Mouse (Mus musculus) liver, adult 2 months (tissue): ENCODE measurements around the gene A230072I06Rik. TPM values are rescaled to one million over a fixed set of nuclear protein-coding genes. Genes with fewer than 3 reads are reported as not detected.

Experiments
- DNase-seq: peaks from one replicate; pipeline ENCODE4 v3.0.0-alpha.2; 2011; ENCODE audit warnings: low read depth, low spot score; ENCODE audit errors: extremely low read depth
- H3K27ac ChIP-seq: fragments of 200-500 bp; replicated peaks from 2 replicates; pipeline ENCODE4 v1.5.1; 2012; ENCODE audit warnings: low read depth, mild to moderate bottlenecking, control low read depth, inconsistent platforms, low read length; ENCODE audit not compliant: insufficient read depth
- H3K27me3 ChIP-seq: fragments of 200-500 bp; 2 replicates; pipeline ENCODE4 v1.6.1; 2012; ENCODE audit warnings: mild to moderate bottlenecking, moderate library complexity, low read length, inconsistent platforms; ENCODE audit not compliant: control insufficient read depth, insufficient read depth
- H3K36me3 ChIP-seq: fragments of 200-500 bp; 2 replicates; pipeline ENCODE4 v1.6.1; 2012; ENCODE audit warnings: low read length, inconsistent platforms; ENCODE audit not compliant: control insufficient read depth, insufficient read depth
- H3K4me1 ChIP-seq: fragments of 200-500 bp; 2 replicates; pipeline ENCODE4 v1.6.1; 2011; ENCODE audit warnings: low read length; ENCODE audit not compliant: control insufficient read depth, insufficient read depth
- H3K4me3 ChIP-seq: fragments of 200-500 bp; 2 replicates; pipeline ENCODE4 v1.5.1; 2011; ENCODE audit warnings: low read depth, mild to moderate bottlenecking, control low read depth, low read length, moderate library complexity; ENCODE audit not compliant: insufficient read depth
- H3K79me2 ChIP-seq: fragments of 200-500 bp; 2 replicates; pipeline ENCODE4 v1.6.1; 2012; ENCODE audit warnings: inconsistent platforms, mild to moderate bottlenecking, low read length, moderate library complexity; ENCODE audit not compliant: control insufficient read depth, insufficient read depth
- H3K9ac ChIP-seq: fragments of 200-500 bp; 2 replicates; pipeline ENCODE4 v1.6.1; 2012; ENCODE audit warnings: low read depth, mild to moderate bottlenecking, control low read depth, inconsistent platforms, low read length
- CTCF ChIP-seq: fragments of 200-500 bp; IDR thresholded peaks from 2 replicates; pipeline ENCODE4 v1.5.1; 2011; ENCODE audit warnings: low read depth, low read length, control low read depth
- POLR2A ChIP-seq: fragments of 200-500 bp; IDR thresholded peaks from 2 replicates; pipeline ENCODE4 v1.6.1; 2011; ENCODE audit warnings: low read length, control low read depth; ENCODE audit not compliant: insufficient read depth; ENCODE audit errors: extremely low read depth
- WGBS: fragments of 180-500 bp; shearing (Covaris S2); methylation state at CpG from one replicate; pipeline ENCODE4 v1.1.7; 2018; 5-methylcytosine and 5-hydroxymethylcytosine counted together
- polyA plus RNA-seq: library from polyadenylated mRNA; depleted of rRNA; stranded (reverse); fragments of >200 nt; gene quantifications from 2 replicates; pipeline ENCODE4 v1.2.3, GENCODE M21; 2012
- total RNA-seq: library from RNA; depleted of rRNA; stranded (reverse); fragments of >200 nt; gene quantifications from 2 replicates; pipeline ENCODE4 v1.2.3, GENCODE M21; 2014

A230072I06Rik gene
- total and polyA plus RNA-seq, 2 experiments = not detected

GRCm38 (mm10) chr8:12260476-12261029 lies 18.1 kb upstream of the A230072I06Rik start:
- Histone ChIP-seq H3K4me1 (no peaks in the 10 kb centered on the region), H3K27ac (no peak overlapping the region), H3K36me3 (no peaks in the 10 kb centered on the region), H3K27me3 (no peaks in the 10 kb centered on the region; the same call in 1 of the 2 replicates), H3K4me3 (no peak overlapping the region), H3K79me2 (no peaks in the 10 kb centered on the region), H3K9ac (no peak overlapping the region)
- TF ChIP-seq CTCF (no peak), POLR2A (no peak)
- 71% methylated on average over 6 of the region's 6 CpGs for WGBS
- DNase-seq = no peak

DNA sequence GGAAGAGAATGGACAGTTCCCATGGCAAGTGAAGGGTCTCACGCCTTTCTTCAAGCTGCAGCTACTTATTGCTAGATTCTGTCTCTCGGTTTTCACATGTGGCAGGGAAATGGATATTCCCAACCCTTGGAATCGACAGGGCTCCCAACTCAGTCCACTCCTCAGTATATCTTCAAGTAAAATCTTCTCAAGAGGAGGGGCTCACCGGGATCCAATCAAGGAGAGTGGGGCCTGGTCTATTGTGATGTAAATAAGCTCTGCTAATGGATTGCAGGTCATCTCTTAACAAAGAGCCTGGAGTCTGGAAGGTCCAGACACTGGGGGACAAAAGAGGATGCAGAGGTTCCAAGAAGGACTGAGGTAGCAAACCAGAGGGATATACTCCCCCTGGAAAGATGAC lies 17.1 kb upstream of the A230072I06Rik start:
- H3K4me1 ChIP-seq = no peaks in the 10 kb centered on the region
- H3K36me3 ChIP-seq = no peaks in the 10 kb centered on the region
- no peak for TF ChIP-seq CTCF
- no peak for TF ChIP-seq POLR2A
- DNase-seq = no peak
- no peak overlapping the region for H3K27ac ChIP-seq
- no peaks in the 10 kb centered on the region; the same call in 1 of the 2 replicates for H3K27me3 ChIP-seq
- H3K4me3 ChIP-seq = no peak overlapping the region
- 67% methylated on average over 4 of the region's 4 CpGs for WGBS
- H3K79me2 ChIP-seq = no peaks in the 10 kb centered on the region
- no peak overlapping the region for H3K9ac ChIP-seq

GRCm38 (mm10) chr8:12264996-12265395 lies 13.6 kb upstream of the A230072I06Rik start:
- no peak overlapping the region for H3K9ac ChIP-seq
- H3K79me2 ChIP-seq = no peaks in the 10 kb centered on the region
- no peak overlapping the region for H3K4me3 ChIP-seq
- no peak for DNase-seq
- WGBS = 96% methylated on average over 8 of the region's 8 CpGs
- no peaks in the 10 kb centered on the region for H3K27me3 ChIP-seq
- no peak for TF ChIP-seq POLR2A
- no peak for TF ChIP-seq CTCF
- no peaks in the 10 kb centered on the region for H3K36me3 ChIP-seq
- H3K4me1 ChIP-seq = no peaks in the 10 kb centered on the region
- no peak overlapping the region for H3K27ac ChIP-seq

DNA sequence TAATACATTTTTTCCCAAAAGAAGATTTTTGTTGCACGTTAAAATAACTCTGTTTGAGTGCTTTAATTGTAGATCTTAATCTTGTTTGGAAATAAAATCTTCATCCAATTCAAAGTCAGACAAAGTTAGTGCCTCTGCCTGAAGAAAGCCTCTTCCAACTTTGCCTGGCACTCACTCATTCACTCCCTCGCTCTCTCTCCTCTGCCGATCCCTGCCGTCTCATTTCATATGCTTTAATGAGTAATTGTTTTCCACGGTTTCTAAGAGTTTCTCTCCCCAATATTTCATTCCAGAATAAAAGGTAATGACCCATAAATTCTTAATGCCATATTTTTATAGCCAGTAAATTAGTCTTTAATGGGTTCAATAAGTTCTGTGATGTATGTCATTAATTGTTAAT lies 10.8 kb upstream of the A230072I06Rik start:
- H3K27me3 ChIP-seq = no peaks in the 10 kb centered on the region
- H3K36me3 ChIP-seq = no peaks in the 10 kb centered on the region
- H3K4me3 ChIP-seq = no peak overlapping the region
- H3K9ac ChIP-seq = no peak overlapping the region
- TF ChIP-seq CTCF (no peak), POLR2A (no peak)
- H3K27ac ChIP-seq = no peak overlapping the region
- WGBS = 88% methylated on average over 5 of the region's 5 CpGs
- no peaks in the 10 kb centered on the region for H3K4me1 ChIP-seq
- DNase-seq = no peak
- no peaks in the 10 kb centered on the region for H3K79me2 ChIP-seq

GRCm38 (mm10) chr8:12268306-12268829 lies 10.3 kb upstream of the A230072I06Rik start:
- TF ChIP-seq CTCF = no peak
- TF ChIP-seq POLR2A = no peak
- 72% methylated on average over 14 of the region's 14 CpGs for WGBS

DNA sequence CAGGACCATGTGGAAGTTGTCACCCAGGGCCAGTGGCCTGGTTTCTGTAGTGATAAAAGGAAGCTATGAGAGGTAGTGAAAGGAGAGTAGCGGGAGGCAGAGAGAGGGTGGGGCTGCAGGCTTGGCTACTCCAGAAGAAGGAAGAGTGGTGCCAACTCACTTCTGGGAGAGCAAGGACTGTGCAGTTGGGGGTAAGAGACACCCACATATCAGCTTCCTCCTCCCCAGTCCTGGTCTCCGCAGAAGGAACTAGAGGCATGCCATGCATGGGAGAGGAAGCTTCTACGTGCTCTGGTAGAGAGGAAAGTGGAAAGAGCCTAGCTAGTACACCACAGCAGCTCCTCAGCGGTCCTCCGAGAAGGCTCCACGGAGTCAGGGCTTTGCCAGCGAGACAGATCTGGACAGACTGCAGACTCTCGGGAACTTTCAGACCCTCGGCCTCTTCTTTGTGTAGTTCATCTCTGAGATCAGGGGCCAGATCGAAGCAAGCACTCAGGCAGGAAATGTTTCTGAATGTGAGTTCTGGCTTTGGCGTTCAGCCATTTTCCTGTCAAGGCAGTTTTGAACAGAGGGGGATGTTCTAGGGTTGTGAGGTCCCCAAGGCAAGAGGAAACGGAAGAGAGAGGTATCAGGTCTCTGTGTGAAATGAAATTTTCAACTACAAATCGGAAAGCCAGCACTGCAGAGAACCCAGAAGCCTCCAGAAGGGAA lies 1.0 kb downstream of the A230072I06Rik start:
- 64% methylated on average over 13 of the region's 13 CpGs for WGBS
- no peaks in the 10 kb centered on the region; the same call in 1 of the 2 replicates for H3K27me3 ChIP-seq
- no peak overlapping the region for H3K9ac ChIP-seq
- TF ChIP-seq CTCF = no peak
- TF ChIP-seq POLR2A = no peak
- DNase-seq = no peak
- H3K4me3 ChIP-seq = no peak overlapping the region
- H3K36me3 ChIP-seq = no peaks in the 10 kb centered on the region
- no peaks in the 10 kb centered on the region for H3K4me1 ChIP-seq
- no peak overlapping the region for H3K27ac ChIP-seq
- H3K79me2 ChIP-seq = no peaks in the 10 kb centered on the region

More at GRCm38 (mm10) chr8:12268306-12268829, 10.3 kb upstream of the A230072I06Rik start:
- no peak for DNase-seq
- H3K27ac ChIP-seq = no peak overlapping the region
- no peaks in the 10 kb centered on the region for H3K4me1 ChIP-seq
- H3K4me3 ChIP-seq = no peak overlapping the region
- no peaks in the 10 kb centered on the region for H3K27me3 ChIP-seq
- no peaks in the 10 kb centered on the region for H3K79me2 ChIP-seq
- no peak overlapping the region for H3K9ac ChIP-seq
- no peaks in the 10 kb centered on the region for H3K36me3 ChIP-seq
